8 mouse cellular contexts compared by ENCODE assay signal in the genomic region with DNA sequence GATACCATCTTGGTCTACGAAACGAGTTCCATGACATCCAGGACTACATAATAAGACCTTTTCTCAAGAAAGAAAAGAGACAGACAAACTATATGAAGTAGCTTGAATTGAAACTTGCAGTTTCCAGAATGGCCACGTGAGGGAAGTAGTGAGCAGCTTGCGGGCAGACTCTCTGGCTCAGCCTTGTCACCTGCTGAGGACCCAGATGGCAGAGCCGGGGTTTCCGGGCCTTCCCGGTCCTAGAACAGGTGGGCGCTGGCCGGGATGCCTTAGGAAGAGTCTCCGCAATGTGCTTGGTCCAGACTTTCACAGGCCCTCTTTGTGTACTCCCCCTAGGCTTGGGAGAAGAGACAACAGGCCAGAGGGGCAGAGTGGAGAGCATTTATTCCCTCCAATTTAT. TPM values are rescaled to one million over a fixed set of nuclear protein-coding genes. Genes with fewer than 3 reads are reported as not detected.
DNase-seq lines count a peak whose midpoint lies in the region; ATAC-seq and TF ChIP-seq lines count a peak whose summit lies in the region.

No protein-coding gene starts in this region.

- H3K27ac ChIP-seq in liver, embryonic 12.5 days, result no peak overlapping the region
- no peak overlapping the region for H3K27ac ChIP-seq in forebrain, embryonic 12.5 days
- no peak overlapping the region for H3K27ac ChIP-seq in liver, postnatal 0 days (ENCODE audit: low read depth)
- no peak overlapping the region for H3K27ac ChIP-seq in neural tube, embryonic 15.5 days (replicated peaks)

- peaks cover 54% of the 10 kb centered on the region for H3K27me3 ChIP-seq in liver, embryonic 12.5 days (replicated peaks)
- peaks cover 17% of the 10 kb centered on the region for H3K27me3 ChIP-seq in forebrain, embryonic 12.5 days
- peaks cover 22% of the 10 kb centered on the region for H3K27me3 ChIP-seq in liver, postnatal 0 days (ENCODE audit: insufficient read depth, low read length)
- peaks cover 4% of the 10 kb centered on the region; the same call in 1 of the 2 replicates for H3K27me3 ChIP-seq in neural tube, embryonic 15.5 days (replicated peaks)

- ATAC-seq in liver, embryonic 12.5 days, result no peak
- peak; percentile 37; the same call in 1 of the 2 replicates for ATAC-seq in forebrain, embryonic 12.5 days (ENCODE audit: low FRiP score)
- no peak for ATAC-seq in liver, postnatal 0 days
- 0 out of 2 replicates have a peak, but pooled peaks have one; percentile 12 for ATAC-seq in neural tube, embryonic 15.5 days (ENCODE audit: low FRiP score)

- peak; percentile 92 for TF ChIP-seq CTCF in liver, postnatal 0 days (IDR thresholded peaks at IDR 0.05; ENCODE audit: low read depth)

- H3K9ac ChIP-seq in liver, embryonic 12.5 days, result no peak overlapping the region
- no peak overlapping the region for H3K9ac ChIP-seq in forebrain, embryonic 12.5 days
- no peak overlapping the region for H3K9ac ChIP-seq in liver, postnatal 0 days (replicated peaks)
- H3K9ac ChIP-seq in neural tube, embryonic 15.5 days (replicated peaks), result no peak overlapping the region

- WGBS in liver, embryonic 12.5 days (ENCODE audit: insufficient replicate concordance), result 3% methylated on average over 10 of the region's 10 CpGs
- WGBS in forebrain, embryonic 12.5 days, result 3% methylated on average over 10 of the region's 10 CpGs
- WGBS in liver, postnatal 0 days (ENCODE audit: insufficient replicate concordance), result 3% methylated on average over 10 of the region's 10 CpGs
- 2% methylated on average over 10 of the region's 10 CpGs for WGBS in neural tube, embryonic 15.5 days

- H3K4me1 ChIP-seq in liver, embryonic 12.5 days, result peaks cover 21% of the 10 kb centered on the region
- H3K4me1 ChIP-seq in forebrain, embryonic 12.5 days, result peaks cover 10% of the 10 kb centered on the region; the same call in 1 of the 2 replicates
- no peaks in the 10 kb centered on the region for H3K4me1 ChIP-seq in liver, postnatal 0 days (ENCODE audit: insufficient read depth)
- H3K4me1 ChIP-seq in neural tube, embryonic 15.5 days, result peaks cover 16% of the 10 kb centered on the region

- H3K4me2 ChIP-seq in liver, embryonic 12.5 days, result no peak overlapping the region
- H3K4me2 ChIP-seq in forebrain, embryonic 12.5 days, result no peak overlapping the region
- H3K4me2 ChIP-seq in liver, postnatal 0 days (ENCODE audit: low read depth, low read length), result no peak overlapping the region
- peak overlapping the region; percentile 28 for H3K4me2 ChIP-seq in neural tube, embryonic 15.5 days

- TF ChIP-seq EP300 in liver, postnatal 0 days (IDR thresholded peaks at IDR 0.05; ENCODE audit: low read depth), result no peak

- H3K9me3 ChIP-seq in liver, embryonic 12.5 days (replicated peaks), result 0 out of 2 replicates have a peak, but pooled peaks cover 4% of the 10 kb centered on the region
- H3K9me3 ChIP-seq in forebrain, embryonic 12.5 days, result no peaks in the 10 kb centered on the region
- no peaks in the 10 kb centered on the region for H3K9me3 ChIP-seq in liver, postnatal 0 days (ENCODE audit: low read length)
- no peaks in the 10 kb centered on the region for H3K9me3 ChIP-seq in neural tube, embryonic 15.5 days (replicated peaks)

- no peaks in the 10 kb centered on the region for H3K36me3 ChIP-seq in liver, embryonic 12.5 days
- no peaks in the 10 kb centered on the region for H3K36me3 ChIP-seq in forebrain, embryonic 12.5 days (replicated peaks)
- no peaks in the 10 kb centered on the region for H3K36me3 ChIP-seq in liver, postnatal 0 days (replicated peaks; ENCODE audit: insufficient read depth, low read length)
- H3K36me3 ChIP-seq in neural tube, embryonic 15.5 days, result no peaks in the 10 kb centered on the region

- peak; percentile 77 for DNase-seq in liver
- peak; percentile 65 for DNase-seq in c-Kit-positive CD71-positive TER-119-positive erythroid progenitor cells, embryonic 14.5 days (ENCODE audit: low spot score)
- peak; percentile 71 for DNase-seq in kidney, adult 18-20 months
- peak; percentile 81 for DNase-seq in liver, postnatal 0 days
- DNase-seq in thymus, postnatal 0 days (ENCODE audit: low spot score), result peak; percentile 72

- no peak overlapping the region for H3K4me3 ChIP-seq in liver, embryonic 12.5 days
- H3K4me3 ChIP-seq in forebrain, embryonic 12.5 days (replicated peaks), result no peak overlapping the region
- H3K4me3 ChIP-seq in liver, postnatal 0 days (ENCODE audit: low read depth, low read length), result no peak overlapping the region
- H3K4me3 ChIP-seq in neural tube, embryonic 15.5 days (replicated peaks), result no peak overlapping the region

RNA-seq across cellular contexts. Expression of a gene that starts 3.7 kb away (rescaled TPM):
- 0.23 and 0.30 TPM in 2 replicates for polyA plus RNA-seq in liver, embryonic 12.5 days (2016; fragmentation: Nextera tagmentation; extraction: Ambion mirVana)
- polyA plus RNA-seq in forebrain, embryonic 12.5 days (2016; fragmentation: Nextera tagmentation; extraction: Ambion mirVana), result 6.2 and 7.3 TPM in 2 replicates
- 0.26 and 0.31 TPM in 2 replicates for polyA plus RNA-seq in liver, postnatal 0 days (2015; fragmentation: Nextera tagmentation; extraction: Ambion mirVana)
- polyA plus RNA-seq in neural tube, embryonic 15.5 days (2015; fragmentation: Nextera tagmentation; extraction: Ambion mirVana), result 18.8 and 23.3 TPM in 2 replicates
- 0.30 and 0.35 TPM in 2 replicates for polyA plus RNA-seq in thymus, postnatal 0 days (2015; fragmentation: Nextera tagmentation; extraction: Ambion mirVana)

RNA-seq across cellular contexts. Expression of a gene that starts 19.6 kb away (rescaled TPM):
- 64.2 and 66.4 TPM in 2 replicates for polyA plus RNA-seq in liver, embryonic 12.5 days (2016; fragmentation: Nextera tagmentation; extraction: Ambion mirVana)
- polyA plus RNA-seq in forebrain, embryonic 12.5 days (2016; fragmentation: Nextera tagmentation; extraction: Ambion mirVana), result 110 and 117 TPM in 2 replicates
- 30.4 and 32.0 TPM in 2 replicates for polyA plus RNA-seq in liver, postnatal 0 days (2015; fragmentation: Nextera tagmentation; extraction: Ambion mirVana)
- 83.0 and 86.8 TPM in 2 replicates for polyA plus RNA-seq in neural tube, embryonic 15.5 days (2015; fragmentation: Nextera tagmentation; extraction: Ambion mirVana)
- polyA plus RNA-seq in thymus, postnatal 0 days (2015; fragmentation: Nextera tagmentation; extraction: Ambion mirVana), result 85.3 and 90.4 TPM in 2 replicates

Comparison
In these comparisons a context has a peak if more than half of its experiments do, and no peak if none do; other contexts are left out.
1. ATAC-seq: peak in forebrain, embryonic 12.5 days (single experiment) and neural tube, embryonic 15.5 days (single experiment); none in liver, embryonic 12.5 days (single experiment) and liver, postnatal 0 days (single experiment).
2. Peak in every context shown above with its lines, with median percentiles within 50 percentile points of each other: DNase-seq.